Mouse (Mus musculus): ENCODE results near the gene Malrd1. TPM values are rescaled to one million over a fixed set of nuclear protein-coding genes. Genes with fewer than 3 reads are reported as not detected.
A peak's percentile ranks its signal among the peaks of the same experiment; 100 is the strongest.

Gene Malrd1
- polyA plus RNA-seq, 1 experiment: 0.12 TPM

- H3K4me1 ChIP-seq (ENCODE audit: control insufficient read depth, insufficient read depth, low read length): no peaks in the 10 kb centered on the region
- no peak overlapping the region for H3K4me3 ChIP-seq (ENCODE audit: control insufficient read depth, low read depth, low read length)
- no peaks in the 10 kb centered on the region for H3K36me3 ChIP-seq (ENCODE audit: control insufficient read depth, insufficient read depth, low read length)
- no peak for TF ChIP-seq POLR2A (IDR thresholded peaks at IDR 0.05; ENCODE audit: control insufficient read depth, low read depth, low read length)
- no peak for TF ChIP-seq CTCF (IDR thresholded peaks at IDR 0.05; ENCODE audit: control insufficient read depth, insufficient read depth, insufficient replicate concordance, low read depth, low read length)
- no peaks in the 10 kb centered on the region for H3K27me3 ChIP-seq (ENCODE audit: control insufficient read depth, insufficient read depth, low read length)
- H3K27ac ChIP-seq (ENCODE audit: control insufficient read depth, insufficient read depth, low read depth, low read length): no peak overlapping the region
These were observed 176.7 kb downstream of the Malrd1 start for GRCm38 (mm10) chr2:15702977-15703376.

GRCm38 (mm10) chr2:15740945-15741344 is 214.7 kb downstream of the Malrd1 start:
- H3K36me3 ChIP-seq (ENCODE audit: control insufficient read depth, insufficient read depth, low read length): no peaks in the 10 kb centered on the region
- H3K4me1 ChIP-seq (ENCODE audit: control insufficient read depth, insufficient read depth, low read length): no peaks in the 10 kb centered on the region
- no peak overlapping the region for H3K27ac ChIP-seq (ENCODE audit: control insufficient read depth, insufficient read depth, low read depth, low read length)
- H3K4me3 ChIP-seq (ENCODE audit: control insufficient read depth, low read depth, low read length): no peak overlapping the region
- no peaks in the 10 kb centered on the region for H3K27me3 ChIP-seq (ENCODE audit: control insufficient read depth, insufficient read depth, low read length)
- TF ChIP-seq POLR2A (IDR thresholded peaks at IDR 0.05; ENCODE audit: control insufficient read depth, low read depth, low read length): no peak
- no peak for TF ChIP-seq CTCF (IDR thresholded peaks at IDR 0.05; ENCODE audit: control insufficient read depth, insufficient read depth, insufficient replicate concordance, low read depth, low read length)

- no peak overlapping the region for H3K27ac ChIP-seq (ENCODE audit: control insufficient read depth, insufficient read depth, low read depth, low read length)
- no peak overlapping the region for H3K4me3 ChIP-seq (ENCODE audit: control insufficient read depth, low read depth, low read length)
- H3K36me3 ChIP-seq (ENCODE audit: control insufficient read depth, insufficient read depth, low read length): no peaks in the 10 kb centered on the region
- H3K27me3 ChIP-seq (ENCODE audit: control insufficient read depth, insufficient read depth, low read length): no peaks in the 10 kb centered on the region
- H3K4me1 ChIP-seq (ENCODE audit: control insufficient read depth, insufficient read depth, low read length): no peaks in the 10 kb centered on the region
- no peak for TF ChIP-seq CTCF (IDR thresholded peaks at IDR 0.05; ENCODE audit: control insufficient read depth, insufficient read depth, insufficient replicate concordance, low read depth, low read length)
- TF ChIP-seq POLR2A (IDR thresholded peaks at IDR 0.05; ENCODE audit: control insufficient read depth, low read depth, low read length): no peak
These were observed 218.9 kb downstream of the Malrd1 start for GRCm38 (mm10) chr2:15744979-15745688.

- H3K4me3 ChIP-seq (ENCODE audit: control insufficient read depth, low read depth, low read length): no peak overlapping the region
- no peaks in the 10 kb centered on the region for H3K36me3 ChIP-seq (ENCODE audit: control insufficient read depth, insufficient read depth, low read length)
- no peak overlapping the region for H3K27ac ChIP-seq (ENCODE audit: control insufficient read depth, insufficient read depth, low read depth, low read length)
- TF ChIP-seq CTCF (IDR thresholded peaks at IDR 0.05; ENCODE audit: control insufficient read depth, insufficient read depth, insufficient replicate concordance, low read depth, low read length) (no peak), POLR2A (IDR thresholded peaks at IDR 0.05; ENCODE audit: control insufficient read depth, low read depth, low read length) (no peak)
- no peaks in the 10 kb centered on the region for H3K4me1 ChIP-seq (ENCODE audit: control insufficient read depth, insufficient read depth, low read length)
- H3K27me3 ChIP-seq (ENCODE audit: control insufficient read depth, insufficient read depth, low read length): no peaks in the 10 kb centered on the region
These were observed 258.5 kb downstream of the Malrd1 start for GRCm38 (mm10) chr2:15784818-15785217.

GRCm38 (mm10) chr2:15815724-15816123 is 289.4 kb downstream of the Malrd1 start:
- Histone ChIP-seq H3K36me3 (ENCODE audit: control insufficient read depth, insufficient read depth, low read length) (no peaks in the 10 kb centered on the region), H3K4me3 (ENCODE audit: control insufficient read depth, low read depth, low read length) (no peak overlapping the region), H3K27me3 (ENCODE audit: control insufficient read depth, insufficient read depth, low read length) (no peaks in the 10 kb centered on the region), H3K27ac (ENCODE audit: control insufficient read depth, insufficient read depth, low read depth, low read length) (no peak overlapping the region), H3K4me1 (ENCODE audit: control insufficient read depth, insufficient read depth, low read length) (no peaks in the 10 kb centered on the region)
- no peak for TF ChIP-seq POLR2A (IDR thresholded peaks at IDR 0.05; ENCODE audit: control insufficient read depth, low read depth, low read length)
- TF ChIP-seq CTCF (IDR thresholded peaks at IDR 0.05; ENCODE audit: control insufficient read depth, insufficient read depth, insufficient replicate concordance, low read depth, low read length): no peak

GRCm38 (mm10) chr2:15869380-15869779 is 343.1 kb downstream of the Malrd1 start:
- TF ChIP-seq CTCF (IDR thresholded peaks at IDR 0.05; ENCODE audit: control insufficient read depth, insufficient read depth, insufficient replicate concordance, low read depth, low read length): peak; percentile 21; the same call in 1 of the 2 replicates
- no peak for TF ChIP-seq POLR2A (IDR thresholded peaks at IDR 0.05; ENCODE audit: control insufficient read depth, low read depth, low read length)
- Histone ChIP-seq H3K36me3 (ENCODE audit: control insufficient read depth, insufficient read depth, low read length) (no peaks in the 10 kb centered on the region), H3K4me3 (ENCODE audit: control insufficient read depth, low read depth, low read length) (no peak overlapping the region), H3K27ac (ENCODE audit: control insufficient read depth, insufficient read depth, low read depth, low read length) (no peak overlapping the region), H3K4me1 (ENCODE audit: control insufficient read depth, insufficient read depth, low read length) (no peaks in the 10 kb centered on the region), H3K27me3 (ENCODE audit: control insufficient read depth, insufficient read depth, low read length) (no peaks in the 10 kb centered on the region)

GRCm38 (mm10) chr2:15893418-15894120 is 367.3 kb downstream of the Malrd1 start:
- H3K27me3 ChIP-seq (ENCODE audit: control insufficient read depth, insufficient read depth, low read length): no peaks in the 10 kb centered on the region
- H3K27ac ChIP-seq (ENCODE audit: control insufficient read depth, insufficient read depth, low read depth, low read length): no peak overlapping the region
- no peak overlapping the region for H3K4me3 ChIP-seq (ENCODE audit: control insufficient read depth, low read depth, low read length)
- H3K4me1 ChIP-seq (ENCODE audit: control insufficient read depth, insufficient read depth, low read length): no peaks in the 10 kb centered on the region
- TF ChIP-seq POLR2A (IDR thresholded peaks at IDR 0.05; ENCODE audit: control insufficient read depth, low read depth, low read length) (no peak), CTCF (IDR thresholded peaks at IDR 0.05; ENCODE audit: control insufficient read depth, insufficient read depth, insufficient replicate concordance, low read depth, low read length) (no peak)
- H3K36me3 ChIP-seq (ENCODE audit: control insufficient read depth, insufficient read depth, low read length): no peaks in the 10 kb centered on the region

Data from testis, adult 2 months (tissue).